Mouse (Mus musculus) kidney, embryonic 16.5 days (tissue): ENCODE data around the gene Gm5767. TPM values are rescaled to one million over a fixed set of nuclear protein-coding genes. Genes with fewer than 3 reads are reported as not detected.

Experiments used
- ATAC-seq: fragments of 200-750 bp; cut with Nextera tagmentation; 2 replicates; pipeline ENCODE4 v1.8.0; 2017; ENCODE audit warnings: moderate TSS enrichment; ENCODE audit not compliant: low FRiP score, low TSS enrichment
- H3K27ac ChIP-seq: fragments of 300-500 bp; sonication (generic); 2 replicates; pipeline ENCODE4 v1.5.1; 2014; ENCODE audit warnings: low read length
- H3K27me3 ChIP-seq: fragments of 300-500 bp; sonication (generic); 2 replicates; pipeline ENCODE4 v1.6.1; 2014; ENCODE audit warnings: low read length, control low read depth, mixed read lengths; ENCODE audit not compliant: insufficient read depth
- H3K36me3 ChIP-seq: fragments of 300-500 bp; sonication (generic); 2 replicates; pipeline ENCODE4 v1.6.1; 2014; ENCODE audit warnings: low read length, control low read depth, mixed read lengths; ENCODE audit not compliant: insufficient read depth
- H3K4me1 ChIP-seq: fragments of 300-500 bp; sonication (generic); 2 replicates; pipeline ENCODE4 v1.6.1; 2014; ENCODE audit warnings: low read length, control low read depth, mixed read lengths; ENCODE audit not compliant: insufficient read depth
- H3K4me2 ChIP-seq: fragments of 300-500 bp; sonication (generic); replicated peaks from 2 replicates; pipeline ENCODE4 v1.6.1; 2014; ENCODE audit warnings: low read depth, low read length
- H3K4me3 ChIP-seq: fragments of 300-500 bp; sonication (generic); 2 replicates; pipeline ENCODE4 v1.5.1; 2014; ENCODE audit warnings: mild to moderate bottlenecking, low read length
- H3K9ac ChIP-seq: fragments of 300-500 bp; sonication (generic); replicated peaks from 2 replicates; pipeline ENCODE4 v1.6.1; 2014; ENCODE audit warnings: low read length
- H3K9me3 ChIP-seq: fragments of 300-500 bp; sonication (generic); 2 replicates; pipeline ENCODE4 v1.6.1; 2016; ENCODE audit warnings: low read length, control low read depth
- WGBS: fragments of 180-500 bp; shearing (Covaris S2); extraction: QIAGEN DNeasy Blood & Tissue Kit; methylation state at CpG from one replicate; pipeline ENCODE4 v1.1.7; 2014; 5-methylcytosine and 5-hydroxymethylcytosine counted together
- polyA plus RNA-seq: library from polyadenylated mRNA; unstranded; fragments of >200 nt; fragmentation: Nextera tagmentation; extraction: Ambion mirVana; gene quantifications from 2 replicates; pipeline ENCODE4 v1.2.1, GENCODE M21; 2015

Gm5767 gene
- polyA plus RNA-seq, 1 experiment from 2014 or later = not detected

DNA sequence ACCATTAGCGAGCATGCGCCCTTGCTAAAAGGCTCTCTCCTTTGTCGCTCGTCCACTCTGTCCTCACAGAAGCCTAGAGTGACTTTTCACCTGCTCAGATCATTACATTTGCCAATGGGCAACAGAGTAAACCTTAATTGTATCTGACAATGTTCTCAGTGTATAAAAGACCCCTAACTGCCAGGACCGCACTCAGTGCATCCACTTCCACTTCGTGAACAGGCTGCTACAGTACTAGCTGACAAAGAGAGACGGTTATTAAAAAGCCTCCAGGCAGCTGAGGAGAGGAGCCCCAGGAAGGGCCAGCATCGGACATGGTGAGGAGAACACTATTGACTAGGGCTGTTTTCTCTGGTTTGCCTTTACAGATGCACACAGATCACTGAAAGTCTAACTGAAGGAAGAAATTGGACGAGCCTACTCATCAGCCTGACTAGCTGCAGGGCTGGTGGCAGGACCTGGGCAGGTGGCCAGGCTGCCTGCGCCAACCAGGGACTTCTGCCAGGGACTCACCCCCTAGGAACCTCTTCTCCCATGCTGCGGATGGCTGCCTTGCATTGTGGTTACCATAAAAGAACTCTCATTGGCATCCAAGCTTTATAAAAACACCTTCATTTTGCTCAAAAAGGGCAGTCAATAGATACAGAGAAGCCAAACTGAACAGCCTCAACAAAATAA lies 9.5 kb downstream of the Gm5767 start:
- Histone ChIP-seq H3K27me3 (no peaks in the 10 kb centered on the region), H3K9me3 (no peaks in the 10 kb centered on the region), H3K4me1 (no peaks in the 10 kb centered on the region), H3K27ac (no peak overlapping the region), H3K36me3 (peaks cover 57% of the 10 kb centered on the region), H3K4me3 (no peak overlapping the region), H3K4me2 (no peak overlapping the region), H3K9ac (no peak overlapping the region)
- WGBS = 93% methylated on average over 11 of the region's 11 CpGs
- ATAC-seq = no peak

DNA sequence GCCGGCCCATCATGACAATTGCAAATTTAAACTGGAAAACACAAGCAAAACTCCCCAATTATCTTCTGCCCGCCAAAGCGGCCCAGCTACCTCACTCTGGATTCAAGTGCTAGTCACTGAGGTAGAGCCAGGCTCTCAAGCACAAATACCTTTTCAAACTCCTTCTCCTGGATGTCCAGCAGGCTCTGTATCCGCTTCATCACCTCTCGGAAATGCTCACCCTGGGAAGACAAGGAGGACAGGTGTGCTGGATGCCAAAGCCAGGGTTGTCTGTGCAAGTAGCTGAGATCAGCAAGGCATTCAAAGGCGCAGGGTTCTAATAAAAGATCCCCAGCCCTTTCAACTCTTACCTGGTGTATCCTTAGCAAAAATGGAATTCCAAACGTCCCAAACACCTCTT lies 10.6 kb downstream of the Gm5767 start:
- WGBS = 94% methylated on average over 7 of the region's 7 CpGs
- peaks cover 64% of the 10 kb centered on the region for H3K36me3 ChIP-seq
- ATAC-seq = no peak
- no peaks in the 10 kb centered on the region for H3K9me3 ChIP-seq
- H3K4me3 ChIP-seq = no peak overlapping the region
- no peak overlapping the region for H3K4me2 ChIP-seq
- no peaks in the 10 kb centered on the region for H3K4me1 ChIP-seq
- H3K27ac ChIP-seq = no peak overlapping the region
- no peaks in the 10 kb centered on the region for H3K27me3 ChIP-seq
- no peak overlapping the region for H3K9ac ChIP-seq

DNA sequence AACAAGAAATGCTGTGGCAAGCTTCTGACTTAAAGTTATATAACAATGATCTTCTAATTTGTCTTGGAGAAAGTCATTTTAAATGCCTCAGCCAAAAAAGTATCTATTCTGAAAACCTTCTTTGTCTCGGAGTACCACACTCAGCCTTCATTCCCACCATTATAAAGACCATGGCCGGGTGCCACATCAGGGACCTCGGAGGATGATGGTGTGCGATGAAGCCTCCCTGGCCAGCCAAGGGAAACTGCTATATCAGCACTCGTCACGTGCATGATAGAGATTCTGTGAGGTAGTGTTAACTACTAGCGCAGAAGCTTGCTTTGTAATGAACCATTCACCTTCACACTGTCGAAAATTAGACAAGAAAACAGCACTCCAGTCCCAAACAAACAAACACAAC lies 19.0 kb downstream of the Gm5767 start:
- no peak overlapping the region for H3K4me2 ChIP-seq
- H3K9me3 ChIP-seq = no peaks in the 10 kb centered on the region
- WGBS = 82% methylated on average over 8 of the region's 8 CpGs
- H3K9ac ChIP-seq = no peak overlapping the region
- H3K4me1 ChIP-seq = no peaks in the 10 kb centered on the region
- peaks cover 90% of the 10 kb centered on the region for H3K36me3 ChIP-seq
- no peak overlapping the region for H3K4me3 ChIP-seq
- H3K27me3 ChIP-seq = no peaks in the 10 kb centered on the region
- H3K27ac ChIP-seq = no peak overlapping the region
- ATAC-seq = no peak

DNA sequence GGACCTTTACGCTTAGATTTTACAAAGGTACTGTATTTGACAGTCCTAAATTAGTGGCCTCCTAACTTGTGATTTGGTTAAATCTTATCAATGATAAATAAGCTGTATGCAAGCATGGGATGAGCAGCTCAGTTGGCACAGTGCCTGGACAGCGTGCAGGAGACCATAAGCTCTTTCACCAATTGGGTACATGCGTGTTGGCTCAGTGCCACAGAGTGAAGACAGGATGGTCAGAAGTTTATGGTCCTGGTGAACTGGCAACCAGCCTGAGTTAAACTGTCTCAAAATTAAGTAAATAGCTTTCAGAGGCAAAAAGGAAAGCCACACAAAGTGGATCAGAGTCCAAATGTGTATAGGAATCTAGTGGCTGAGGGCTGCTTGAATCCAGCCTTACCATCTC lies 20.0 kb downstream of the Gm5767 start:
- Histone ChIP-seq H3K36me3 (peaks cover 87% of the 10 kb centered on the region), H3K27me3 (no peaks in the 10 kb centered on the region), H3K9ac (no peak overlapping the region), H3K9me3 (no peaks in the 10 kb centered on the region), H3K27ac (no peak overlapping the region), H3K4me2 (no peak overlapping the region), H3K4me1 (no peaks in the 10 kb centered on the region), H3K4me3 (no peak overlapping the region)
- ATAC-seq = 0 out of 2 replicates have a peak, but pooled peaks have one; percentile 15
- 87% methylated on average over 3 of the region's 3 CpGs for WGBS

DNA sequence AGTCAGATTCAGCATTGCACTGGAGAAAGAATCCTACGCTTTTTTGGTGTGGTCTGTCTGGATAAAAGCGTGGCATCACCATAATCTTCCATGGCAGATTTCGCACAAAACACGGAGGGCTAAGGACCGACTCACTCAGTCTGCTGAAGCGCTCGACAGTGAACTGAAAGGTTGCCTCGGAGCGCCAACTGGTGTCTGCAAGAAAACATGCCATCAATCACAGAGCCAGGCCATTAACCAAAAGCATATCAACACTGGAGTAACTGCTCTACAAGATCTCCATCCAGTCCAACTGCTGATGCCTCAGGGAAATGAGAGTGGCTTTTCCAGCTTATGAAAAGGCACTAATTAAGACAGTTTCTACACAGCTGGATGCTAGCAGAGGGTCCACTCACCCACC lies 31.4 kb downstream of the Gm5767 start:
- Histone ChIP-seq H3K27ac (no peak overlapping the region), H3K9ac (no peak overlapping the region), H3K9me3 (no peaks in the 10 kb centered on the region), H3K4me3 (no peak overlapping the region), H3K4me1 (peaks cover 16% of the 10 kb centered on the region), H3K4me2 (no peak overlapping the region), H3K36me3 (peaks cover 61% of the 10 kb centered on the region), H3K27me3 (no peaks in the 10 kb centered on the region)
- ATAC-seq = no peak
- WGBS = 54% methylated on average over 9 of the region's 9 CpGs

DNA sequence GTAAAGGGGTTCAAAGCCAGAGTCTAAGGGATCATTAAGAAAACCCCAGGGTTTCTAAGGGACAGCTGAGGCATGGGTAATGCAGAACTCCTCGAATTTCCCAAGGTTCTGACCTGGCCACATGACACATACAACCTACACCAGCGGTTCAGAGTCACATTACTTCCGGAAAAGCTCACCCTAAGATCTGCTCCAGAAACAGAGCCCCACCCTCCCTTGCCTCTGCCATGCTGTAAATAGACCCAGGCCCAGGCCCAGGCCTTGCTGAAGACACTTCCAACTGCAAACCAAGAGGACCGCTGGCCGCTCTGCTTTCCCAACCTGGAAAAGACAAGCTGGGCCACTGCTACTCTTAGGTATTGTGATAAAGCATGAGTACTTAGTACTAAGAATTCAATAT lies 34.3 kb downstream of the Gm5767 start:
- peaks cover 16% of the 10 kb centered on the region for H3K4me1 ChIP-seq
- H3K36me3 ChIP-seq = peaks cover 38% of the 10 kb centered on the region
- no peak overlapping the region for H3K9ac ChIP-seq
- WGBS = 68% methylated on average over 5 of the region's 5 CpGs
- ATAC-seq = no peak
- no peaks in the 10 kb centered on the region for H3K27me3 ChIP-seq
- no peak overlapping the region for H3K4me3 ChIP-seq
- no peak overlapping the region for H3K27ac ChIP-seq
- no peaks in the 10 kb centered on the region for H3K9me3 ChIP-seq
- H3K4me2 ChIP-seq = no peak overlapping the region

DNA sequence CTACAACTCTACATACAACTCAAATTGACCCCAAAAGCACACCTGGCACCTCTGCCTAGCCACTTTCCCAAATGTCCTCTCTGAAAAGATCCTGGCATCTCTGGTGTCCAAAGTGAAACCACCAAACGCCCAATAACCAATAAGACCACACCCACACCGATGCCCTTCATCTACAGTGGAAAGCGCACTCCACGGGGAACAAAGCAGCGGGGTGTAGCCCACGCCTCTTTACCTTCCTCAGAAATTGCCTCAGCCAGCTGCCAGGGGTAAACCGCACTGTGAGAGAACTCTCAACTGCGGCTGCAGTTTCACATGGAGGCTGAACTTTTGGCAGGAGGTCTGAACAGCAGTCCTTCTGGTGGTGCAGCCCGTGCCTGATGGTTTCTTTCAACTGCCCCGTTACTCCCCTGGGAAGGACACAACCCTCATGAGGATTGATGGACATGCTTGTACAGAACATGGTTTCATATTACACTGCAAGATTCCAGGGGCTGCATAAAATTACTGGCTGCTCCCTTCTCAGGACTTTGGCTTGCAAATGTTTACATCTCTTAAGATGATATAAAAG lies 35.0 kb downstream of the Gm5767 start:
- 54% methylated on average over 10 of the region's 10 CpGs for WGBS
- Histone ChIP-seq H3K4me2 (no peak overlapping the region), H3K4me1 (peaks cover 16% of the 10 kb centered on the region), H3K9ac (no peak overlapping the region), H3K9me3 (no peaks in the 10 kb centered on the region), H3K27me3 (no peaks in the 10 kb centered on the region), H3K4me3 (no peak overlapping the region), H3K36me3 (peaks cover 32% of the 10 kb centered on the region), H3K27ac (no peak overlapping the region)
- peak; percentile 52; the same call in 1 of the 2 replicates for ATAC-seq

DNA sequence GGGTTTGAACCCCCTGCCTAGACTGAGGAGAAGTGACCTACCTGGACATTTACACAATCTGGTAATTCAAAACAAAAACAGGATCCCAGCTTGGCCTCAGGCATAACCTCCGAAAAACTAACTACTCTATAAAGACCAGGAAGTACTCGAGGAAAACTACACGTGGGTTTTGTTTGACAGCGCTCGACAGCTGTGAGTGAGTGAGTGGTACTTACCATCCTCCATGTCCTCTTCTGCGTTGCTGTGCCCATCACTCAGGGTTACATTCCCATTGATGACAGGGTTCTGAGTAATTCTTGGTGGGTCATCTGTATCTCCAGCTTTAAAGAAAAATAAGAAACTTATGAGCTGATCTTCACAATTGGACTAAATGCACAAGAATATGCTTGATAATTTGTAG lies 35.7 kb downstream of the Gm5767 start:
- Histone ChIP-seq H3K36me3 (peaks cover 25% of the 10 kb centered on the region), H3K9ac (no peak overlapping the region), H3K4me3 (no peak overlapping the region), H3K27me3 (no peaks in the 10 kb centered on the region), H3K9me3 (no peaks in the 10 kb centered on the region), H3K4me2 (no peak overlapping the region), H3K27ac (no peak overlapping the region), H3K4me1 (peaks cover 16% of the 10 kb centered on the region)
- ATAC-seq = no peak
- WGBS = 53% methylated on average over 6 of the region's 6 CpGs

DNA sequence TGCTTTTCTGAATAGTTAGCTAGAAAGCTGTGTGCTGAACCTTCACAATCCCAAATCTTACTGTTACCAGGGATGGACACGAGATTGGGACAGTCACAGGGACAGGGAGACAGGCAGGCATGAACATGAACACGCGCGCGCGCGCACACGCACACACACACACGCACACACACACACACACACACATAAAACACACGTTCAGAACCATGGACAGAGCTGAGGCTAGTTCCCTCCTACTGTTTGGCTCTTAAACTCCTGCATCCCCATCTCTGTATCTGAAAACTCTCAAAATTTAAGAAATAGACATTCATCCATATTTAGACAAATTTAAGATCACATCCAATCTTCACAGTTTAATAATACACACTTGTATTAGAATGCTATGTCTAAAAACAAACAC lies 37.2 kb downstream of the Gm5767 start:
- Histone ChIP-seq H3K4me2 (no peak overlapping the region), H3K9ac (no peak overlapping the region), H3K27me3 (no peaks in the 10 kb centered on the region), H3K36me3 (peaks cover 17% of the 10 kb centered on the region), H3K4me3 (no peak overlapping the region), H3K4me1 (peaks cover 16% of the 10 kb centered on the region), H3K27ac (no peak overlapping the region), H3K9me3 (no peaks in the 10 kb centered on the region)
- no peak for ATAC-seq
- 91% methylated on average over 10 of the region's 10 CpGs for WGBS

DNA sequence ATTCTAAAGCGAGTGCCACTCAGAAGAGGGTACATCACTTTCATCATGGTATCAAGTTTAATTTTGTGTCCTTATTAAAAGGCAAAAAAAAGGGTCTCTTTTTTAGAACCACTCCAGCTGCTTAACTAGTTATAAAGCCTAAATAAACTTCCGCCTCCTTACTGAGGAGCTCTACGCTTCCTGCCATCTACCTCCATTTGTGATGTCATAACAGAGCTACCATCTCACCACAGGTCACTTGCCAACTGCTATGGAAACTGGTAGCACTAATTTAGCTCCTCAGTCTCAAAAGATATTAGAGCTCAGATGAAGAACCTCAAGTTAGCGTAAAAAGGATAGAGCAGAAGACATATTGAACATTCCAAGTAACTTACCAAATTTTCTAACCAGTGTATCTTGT lies 39.9 kb downstream of the Gm5767 start:
- H3K4me1 ChIP-seq = peaks cover 10% of the 10 kb centered on the region
- H3K27ac ChIP-seq = no peak overlapping the region
- no peaks in the 10 kb centered on the region for H3K9me3 ChIP-seq
- 89% methylated on average over 4 of the region's 4 CpGs for WGBS
- H3K4me3 ChIP-seq = no peak overlapping the region
- H3K27me3 ChIP-seq = no peaks in the 10 kb centered on the region
- H3K9ac ChIP-seq = no peak overlapping the region
- no peak overlapping the region for H3K4me2 ChIP-seq
- no peak for ATAC-seq
- H3K36me3 ChIP-seq = peaks cover 6% of the 10 kb centered on the region; the same call in 1 of the 2 replicates
